Mouse (Mus musculus) neural tube, embryonic 12.5 days (tissue): Measurements from ENCODE around the gene Pnma1. TPM values are rescaled to one million over a fixed set of nuclear protein-coding genes. Genes with fewer than 3 reads are reported as not detected.

Experiments
- polyA plus RNA-seq: library from polyadenylated mRNA; unstranded; fragments of >200 nt; fragmentation: Nextera tagmentation; extraction: Ambion mirVana; gene quantifications from 2 replicates; pipeline ENCODE4 v1.2.1, GENCODE M21; 2016

Pnma1 gene
- polyA plus RNA-seq, 1 experiment from 2014 or later = 2.8 TPM

Other genes with a start within 250 kb of the Pnma1 start
- gene Numb, start 226.6 kb downstream of the Pnma1 start, polyA plus RNA-seq = 28.1 and 29.0 TPM in 2 replicates
- 21.4 and 22.6 TPM in 2 replicates for gene Riox1, start 197.9 kb downstream of the Pnma1 start, polyA plus RNA-seq
- not detected in 2 replicates for gene Heatr4, start 163.6 kb downstream of the Pnma1 start, polyA plus RNA-seq
- 14.4 and 14.5 TPM in 2 replicates for gene Acot2, start 160.6 kb downstream of the Pnma1 start, polyA plus RNA-seq
- 82.1 and 83.4 TPM in 2 replicates for gene Acot1, start 139.0 kb downstream of the Pnma1 start, polyA plus RNA-seq
- 0.09 and 0.20 TPM in 2 replicates for gene Acot4, start 110.1 kb downstream of the Pnma1 start, polyA plus RNA-seq
- gene Gm49366, start 109.6 kb downstream of the Pnma1 start, polyA plus RNA-seq = not detected in 2 replicates
- 0.65 and 0.70 TPM in 2 replicates for gene Acot3, start 96.3 kb downstream of the Pnma1 start, polyA plus RNA-seq
- gene Acot5, start 79.2 kb downstream of the Pnma1 start, polyA plus RNA-seq = 0.25 TPM in 1 of 2 replicates, not detected in the other
- gene Acot6, start 47.8 kb downstream of the Pnma1 start, polyA plus RNA-seq = 0.75 and 1.0 TPM in 2 replicates
- gene Dnal1, start 34.1 kb downstream of the Pnma1 start, polyA plus RNA-seq = 6.6 and 7.0 TPM in 2 replicates
- 6.1 and 6.3 TPM in 2 replicates for gene Elmsan1, start 70.4 kb upstream of the Pnma1 start, polyA plus RNA-seq
- 14.2 and 17.4 TPM in 2 replicates for gene Ptgr2, start 136.7 kb upstream of the Pnma1 start, polyA plus RNA-seq
- gene Zfp410, start 168.4 kb upstream of the Pnma1 start, polyA plus RNA-seq = 108 and 111 TPM in 2 replicates
- 37.8 and 40.9 TPM in 2 replicates for gene Coq6, start 213.2 kb upstream of the Pnma1 start, polyA plus RNA-seq
- gene Fam161b, start 213.3 kb upstream of the Pnma1 start, polyA plus RNA-seq = 11.5 and 12.5 TPM in 2 replicates